Mouse (Mus musculus): ENCODE measurements around the gene Ltbp1.

GRCm38 (mm10) chr17:75248632-75249031 lies 243.3 kb downstream of the Ltbp1 start:
- TF ChIP-seq CTCF (IDR thresholded peaks at IDR 0.05; ENCODE audit: extremely low read depth, insufficient read depth, insufficient read length, insufficient replicate concordance) (no peak), POLR2A (IDR thresholded peaks at IDR 0.05; ENCODE audit: low read depth, low read length) (no peak)

All from spleen, adult 2 months (tissue).